Mouse (Mus musculus): ENCODE results near the gene Trim7. TPM values are rescaled to one million over a fixed set of nuclear protein-coding genes. Genes with fewer than 3 reads are reported as not detected.

Trim7 gene
- polyA plus RNA-seq, 1 experiment from 2014 or later = 1.4 TPM

DNA sequence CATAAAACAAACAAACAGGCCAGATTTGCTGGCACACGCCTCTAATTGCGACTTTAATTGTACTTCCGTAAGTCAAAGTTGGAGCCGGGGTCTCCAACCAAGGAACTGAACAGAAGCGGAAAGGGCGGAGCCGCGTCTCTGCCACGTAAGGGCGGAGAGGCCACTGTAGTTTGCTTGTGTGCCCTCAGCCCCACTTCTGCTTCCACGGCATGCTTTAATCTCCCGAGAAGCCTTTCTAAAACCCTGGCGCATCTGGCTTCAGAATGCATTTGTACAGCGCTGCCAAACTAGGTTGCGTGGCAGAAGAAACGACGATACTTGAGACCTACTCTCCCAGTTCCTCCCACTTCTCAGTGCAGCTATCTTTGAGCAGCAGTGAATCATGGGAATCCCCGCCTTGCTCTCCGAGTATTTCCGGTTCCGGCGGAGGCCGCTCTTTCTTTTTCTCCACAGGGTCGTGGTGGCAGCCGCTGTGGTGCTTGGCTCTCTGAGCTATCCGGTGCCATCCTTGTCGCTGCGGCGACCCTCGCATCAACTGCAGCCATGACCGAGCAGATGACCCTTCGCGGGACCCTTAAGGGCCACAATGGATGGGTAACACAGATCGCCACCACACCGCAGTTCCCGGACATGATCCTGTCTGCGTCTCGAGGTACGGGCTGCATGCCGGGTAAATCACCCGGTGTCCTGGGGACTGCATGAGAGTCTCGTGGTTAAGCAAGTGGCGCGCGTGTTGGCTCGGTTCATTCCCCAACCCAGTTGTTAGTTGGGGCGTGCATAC is 25.8 kb upstream of the Trim7 start, which contains the start of gene Rack1:
TSS of gene Rack1 (plus strand) at position 412 of the 781 bp plus-strand sequence.
- under 1% methylated on average over 47 of the region's 47 CpGs for WGBS
- H3K9me3 ChIP-seq (ENCODE audit: control insufficient read depth, low read length) = no peaks in the 10 kb centered on the region
- H3K4me1 ChIP-seq (replicated peaks; ENCODE audit: control insufficient read depth, insufficient read depth, low read length) = peaks cover 33% of the 10 kb centered on the region
- H3K27me3 ChIP-seq (replicated peaks; ENCODE audit: control insufficient read depth, insufficient read depth, low read length) = no peaks in the 10 kb centered on the region
- peak within 1 kb of the TSS; percentile 87 for H3K9ac ChIP-seq (replicated peaks; ENCODE audit: low read depth, low read length)
- H3K4me2 ChIP-seq (ENCODE audit: low read length) = peak within 1 kb of the TSS; percentile 97
- H3K36me3 ChIP-seq (ENCODE audit: control insufficient read depth, insufficient read depth) = peaks cover 24% of the 10 kb centered on the region
- peak within 1 kb of the TSS; percentile 98 for H3K27ac ChIP-seq (ENCODE audit: low read length)
- peak within 1 kb of the TSS; percentile 60 for H3K4me3 ChIP-seq (replicated peaks; ENCODE audit: low read length)
- peak; percentile 93 for ATAC-seq

DNA sequence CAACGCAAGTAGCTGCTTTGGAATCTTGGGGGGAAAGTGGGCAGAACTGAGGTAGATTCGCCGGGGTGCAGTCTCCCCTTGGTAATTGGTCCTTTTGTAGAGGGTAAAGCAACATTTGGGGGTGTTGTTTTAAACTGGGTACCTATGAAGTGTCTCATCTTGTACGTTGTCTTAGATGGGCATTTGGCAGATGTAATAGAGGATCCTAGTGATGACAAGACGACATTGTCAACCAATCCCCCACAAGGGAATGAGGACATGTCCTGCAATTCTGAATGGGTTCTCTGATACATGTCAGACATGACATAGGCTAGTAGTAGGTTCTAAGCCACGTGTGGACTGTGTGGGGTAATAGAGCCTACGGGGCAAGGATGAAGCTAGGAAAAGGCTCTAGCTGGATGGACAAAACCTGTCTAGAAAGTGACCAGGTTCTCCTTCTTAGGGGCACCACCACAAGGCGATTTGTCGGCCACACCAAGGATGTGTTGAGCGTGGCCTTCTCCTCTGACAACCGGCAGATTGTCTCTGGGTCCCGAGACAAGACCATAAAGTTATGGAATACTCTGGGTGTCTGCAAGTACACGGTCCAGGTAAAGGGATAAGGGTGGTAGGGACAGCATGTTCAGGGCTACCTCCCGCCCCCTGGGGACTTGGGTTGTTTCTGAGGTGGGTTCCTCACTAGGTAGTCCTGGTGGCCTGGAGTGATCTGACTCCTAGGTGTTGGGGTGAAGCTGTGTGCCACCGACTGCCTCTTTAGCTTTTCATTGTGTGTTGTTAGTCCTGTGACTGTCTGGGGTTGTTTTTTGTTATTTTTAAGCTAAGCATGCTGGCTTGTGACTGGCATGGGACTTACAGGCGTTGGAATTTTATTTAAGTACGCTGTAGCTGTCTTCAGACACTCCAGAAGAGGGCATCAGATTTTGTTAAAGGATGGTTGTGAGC is 23.8 kb upstream of the Trim7 start:
- ATAC-seq = no peak
- Histone ChIP-seq H3K4me1 (replicated peaks; ENCODE audit: control insufficient read depth, insufficient read depth, low read length) (peaks cover 33% of the 10 kb centered on the region), H3K36me3 (ENCODE audit: control insufficient read depth, insufficient read depth) (peaks cover 42% of the 10 kb centered on the region), H3K4me2 (ENCODE audit: low read length) (peak overlapping the region; percentile 97), H3K9me3 (ENCODE audit: control insufficient read depth, low read length) (no peaks in the 10 kb centered on the region), H3K4me3 (replicated peaks; ENCODE audit: low read length) (peak overlapping the region; percentile 60), H3K27me3 (replicated peaks; ENCODE audit: control insufficient read depth, insufficient read depth, low read length) (no peaks in the 10 kb centered on the region), H3K9ac (replicated peaks; ENCODE audit: low read depth, low read length) (peak overlapping the region; percentile 87), H3K27ac (ENCODE audit: low read length) (no peak overlapping the region)
- WGBS = 82% methylated on average over 17 of the region's 17 CpGs

- Histone ChIP-seq H3K36me3 (ENCODE audit: control insufficient read depth, insufficient read depth) (peaks cover 52% of the 10 kb centered on the region), H3K4me3 (replicated peaks; ENCODE audit: low read length) (no peak overlapping the region), H3K4me1 (replicated peaks; ENCODE audit: control insufficient read depth, insufficient read depth, low read length) (peaks cover 22% of the 10 kb centered on the region), H3K9me3 (ENCODE audit: control insufficient read depth, low read length) (no peaks in the 10 kb centered on the region), H3K4me2 (ENCODE audit: low read length) (no peak overlapping the region), H3K27ac (ENCODE audit: low read length) (no peak overlapping the region), H3K27me3 (replicated peaks; ENCODE audit: control insufficient read depth, insufficient read depth, low read length) (no peaks in the 10 kb centered on the region), H3K9ac (replicated peaks; ENCODE audit: low read depth, low read length) (no peak overlapping the region)
- ATAC-seq = no peak
- WGBS = 95% methylated on average over 2 of the region's 2 CpGs
Measured at GRCm38 (mm10) chr11:48803988-48804387, 22.0 kb upstream of the Trim7 start.

DNA sequence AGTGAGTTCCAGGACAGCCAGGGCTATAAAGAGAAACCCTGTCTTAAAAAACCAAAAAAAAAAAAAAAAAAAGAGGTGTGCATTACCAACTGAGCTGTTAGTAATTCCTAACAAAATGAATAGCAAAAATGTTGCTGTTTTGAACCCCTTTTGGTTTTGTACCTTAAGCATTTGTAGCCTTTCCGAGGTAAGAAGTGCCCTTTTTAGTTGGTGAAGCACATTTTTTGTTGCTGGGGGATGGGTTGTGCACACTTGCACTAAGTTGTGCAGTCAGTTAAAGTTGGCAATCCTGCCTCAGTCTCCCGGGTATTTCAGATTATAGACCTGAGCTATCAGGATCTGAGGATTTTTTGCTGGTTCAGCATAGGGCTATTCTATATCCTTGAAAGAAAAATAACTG is 21.0 kb upstream of the Trim7 start:
- H3K4me1 ChIP-seq (replicated peaks; ENCODE audit: control insufficient read depth, insufficient read depth, low read length) = peaks cover 19% of the 10 kb centered on the region
- 85% methylated on average over 2 of the region's 2 CpGs for WGBS
- no peak overlapping the region for H3K4me2 ChIP-seq (ENCODE audit: low read length)
- H3K9me3 ChIP-seq (ENCODE audit: control insufficient read depth, low read length) = no peaks in the 10 kb centered on the region
- ATAC-seq = no peak
- no peak overlapping the region for H3K9ac ChIP-seq (replicated peaks; ENCODE audit: low read depth, low read length)
- H3K27me3 ChIP-seq (replicated peaks; ENCODE audit: control insufficient read depth, insufficient read depth, low read length) = no peaks in the 10 kb centered on the region
- H3K36me3 ChIP-seq (ENCODE audit: control insufficient read depth, insufficient read depth) = peaks cover 55% of the 10 kb centered on the region
- H3K4me3 ChIP-seq (replicated peaks; ENCODE audit: low read length) = no peak overlapping the region
- no peak overlapping the region for H3K27ac ChIP-seq (ENCODE audit: low read length)

- H3K4me3 ChIP-seq (replicated peaks; ENCODE audit: low read length) = no peak overlapping the region
- no peaks in the 10 kb centered on the region for H3K9me3 ChIP-seq (ENCODE audit: control insufficient read depth, low read length)
- peak; percentile 24; the same call in 1 of the 2 replicates for ATAC-seq
- H3K4me2 ChIP-seq (ENCODE audit: low read length) = no peak overlapping the region
- H3K9ac ChIP-seq (replicated peaks; ENCODE audit: low read depth, low read length) = no peak overlapping the region
- H3K27ac ChIP-seq (ENCODE audit: low read length) = no peak overlapping the region
- H3K27me3 ChIP-seq (replicated peaks; ENCODE audit: control insufficient read depth, insufficient read depth, low read length) = no peaks in the 10 kb centered on the region
- peaks cover 65% of the 10 kb centered on the region for H3K36me3 ChIP-seq (ENCODE audit: control insufficient read depth, insufficient read depth)
- peaks cover 8% of the 10 kb centered on the region for H3K4me1 ChIP-seq (replicated peaks; ENCODE audit: control insufficient read depth, insufficient read depth, low read length)
- 56% methylated on average over 21 of the region's 21 CpGs for WGBS
Measured at GRCm38 (mm10) chr11:48806856-48807562, 18.9 kb upstream of the Trim7 start.

- Histone ChIP-seq H3K4me2 (ENCODE audit: low read length) (no peak overlapping the region), H3K36me3 (ENCODE audit: control insufficient read depth, insufficient read depth) (peaks cover 62% of the 10 kb centered on the region), H3K9ac (replicated peaks; ENCODE audit: low read depth, low read length) (no peak overlapping the region), H3K27me3 (replicated peaks; ENCODE audit: control insufficient read depth, insufficient read depth, low read length) (no peaks in the 10 kb centered on the region), H3K9me3 (ENCODE audit: control insufficient read depth, low read length) (no peaks in the 10 kb centered on the region), H3K27ac (ENCODE audit: low read length) (no peak overlapping the region), H3K4me3 (replicated peaks; ENCODE audit: low read length) (no peak overlapping the region), H3K4me1 (replicated peaks; ENCODE audit: control insufficient read depth, insufficient read depth, low read length) (peaks cover under 1% of the 10 kb centered on the region; the same call in 1 of the 2 replicates)
- WGBS = 68% methylated on average over 14 of the region's 14 CpGs
- peak; percentile 5; the same call in 1 of the 2 replicates for ATAC-seq
Measured at GRCm38 (mm10) chr11:48807563-48808303, 18.2 kb upstream of the Trim7 start.

DNA sequence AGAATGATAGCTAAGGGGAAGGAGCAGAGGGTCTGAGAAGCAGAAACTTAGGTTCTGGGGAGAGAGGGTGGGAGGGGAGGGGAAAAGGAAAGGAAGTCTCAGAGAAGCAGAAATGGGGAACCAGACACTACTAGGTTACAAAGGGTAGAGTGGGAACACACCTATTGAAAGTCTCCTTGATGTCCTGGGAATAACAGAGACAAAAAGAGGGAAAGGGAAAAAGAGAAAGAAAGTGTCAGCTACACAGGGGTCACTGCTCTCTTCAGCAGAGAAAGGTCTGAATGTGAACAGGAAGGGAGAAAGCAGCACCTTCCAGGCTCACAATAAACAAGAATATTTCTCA is 17.7 kb upstream of the Trim7 start:
- no peak overlapping the region for H3K4me3 ChIP-seq (replicated peaks; ENCODE audit: low read length)
- ATAC-seq = no peak
- H3K36me3 ChIP-seq (ENCODE audit: control insufficient read depth, insufficient read depth) = peaks cover 58% of the 10 kb centered on the region
- no peak overlapping the region for H3K4me2 ChIP-seq (ENCODE audit: low read length)
- H3K4me1 ChIP-seq (replicated peaks; ENCODE audit: control insufficient read depth, insufficient read depth, low read length) = 0 out of 2 replicates have a peak, but pooled peaks cover 1% of the 10 kb centered on the region
- no peak overlapping the region for H3K9ac ChIP-seq (replicated peaks; ENCODE audit: low read depth, low read length)
- no peaks in the 10 kb centered on the region for H3K27me3 ChIP-seq (replicated peaks; ENCODE audit: control insufficient read depth, insufficient read depth, low read length)
- no peaks in the 10 kb centered on the region for H3K9me3 ChIP-seq (ENCODE audit: control insufficient read depth, low read length)
- no peak overlapping the region for H3K27ac ChIP-seq (ENCODE audit: low read length)

- 59% methylated on average over 16 of the region's 16 CpGs for WGBS
- Histone ChIP-seq H3K36me3 (ENCODE audit: control insufficient read depth, insufficient read depth) (peaks cover 52% of the 10 kb centered on the region), H3K4me1 (replicated peaks; ENCODE audit: control insufficient read depth, insufficient read depth, low read length) (0 out of 2 replicates have a peak, but pooled peaks cover 3% of the 10 kb centered on the region), H3K9ac (replicated peaks; ENCODE audit: low read depth, low read length) (no peak overlapping the region), H3K9me3 (ENCODE audit: control insufficient read depth, low read length) (no peaks in the 10 kb centered on the region), H3K27ac (ENCODE audit: low read length) (no peak overlapping the region), H3K4me3 (replicated peaks; ENCODE audit: low read length) (no peak overlapping the region), H3K4me2 (ENCODE audit: low read length) (no peak overlapping the region), H3K27me3 (replicated peaks; ENCODE audit: control insufficient read depth, insufficient read depth, low read length) (no peaks in the 10 kb centered on the region)
- peak; percentile 11; the same call in 1 of the 2 replicates for ATAC-seq
Measured at GRCm38 (mm10) chr11:48808737-48809433, 17.1 kb upstream of the Trim7 start.
